Mouse (Mus musculus): ENCODE measurements at regions not wholly inside any gene's neighbourhood (a gene's known extent, or its start where the extent isn't known, plus 50 kb on each side); places are given as distances from the start of the nearest gene placed in this dataset.

GRCm38 (mm10) chr3:4971496-4971895, 779.1 kb upstream of the Gm8797 start:
- Histone ChIP-seq H3K4me1 (ENCODE audit: control insufficient read depth, insufficient read depth, low read length) (no peaks in the 10 kb centered on the region), H3K27me3 (replicated peaks; ENCODE audit: control insufficient read depth, insufficient read depth, low read length) (no peaks in the 10 kb centered on the region), H3K4me3 (ENCODE audit: insufficient read depth, low read depth, low read length) (no peak overlapping the region), H3K27ac (ENCODE audit: insufficient read depth, low read depth, low read length) (no peak overlapping the region), H3K36me3 (ENCODE audit: control insufficient read depth, insufficient read depth, low read length) (no peaks in the 10 kb centered on the region)
- DNase-seq, result no peak
- TF ChIP-seq POLR2A (IDR thresholded peaks at IDR 0.05; ENCODE audit: low read depth, low read length) (no peak), CTCF (conservative IDR thresholded peaks at IDR 0.05; ENCODE audit: insufficient read depth, insufficient read length, low read depth, low read length) (no peak)
- 78% methylated on average over 1 of the region's 1 CpGs for WGBS

- TF ChIP-seq CTCF (conservative IDR thresholded peaks at IDR 0.05; ENCODE audit: insufficient read depth, insufficient read length, low read depth, low read length) (no peak), POLR2A (IDR thresholded peaks at IDR 0.05; ENCODE audit: low read depth, low read length) (no peak)
Measured at GRCm38 (mm10) chr3:4973278-4973677, 777.3 kb upstream of the Gm8797 start.

GRCm38 (mm10) chr3:4973764-4974163, 776.8 kb upstream of the Gm8797 start:
- Histone ChIP-seq H3K4me3 (ENCODE audit: insufficient read depth, low read depth, low read length) (no peak overlapping the region), H3K36me3 (ENCODE audit: control insufficient read depth, insufficient read depth, low read length) (no peaks in the 10 kb centered on the region), H3K27me3 (replicated peaks; ENCODE audit: control insufficient read depth, insufficient read depth, low read length) (no peaks in the 10 kb centered on the region), H3K27ac (ENCODE audit: insufficient read depth, low read depth, low read length) (no peak overlapping the region), H3K4me1 (ENCODE audit: control insufficient read depth, insufficient read depth, low read length) (no peaks in the 10 kb centered on the region)
- WGBS, result 70% methylated on average over 2 of the region's 2 CpGs
- TF ChIP-seq CTCF (conservative IDR thresholded peaks at IDR 0.05; ENCODE audit: insufficient read depth, insufficient read length, low read depth, low read length), result no peak
- TF ChIP-seq POLR2A (IDR thresholded peaks at IDR 0.05; ENCODE audit: low read depth, low read length), result no peak
- no peak for DNase-seq

More at GRCm38 (mm10) chr3:4973278-4973677, 777.3 kb upstream of the Gm8797 start:
- H3K36me3 ChIP-seq (ENCODE audit: control insufficient read depth, insufficient read depth, low read length), result no peaks in the 10 kb centered on the region
- H3K4me3 ChIP-seq (ENCODE audit: insufficient read depth, low read depth, low read length), result no peak overlapping the region
- H3K27ac ChIP-seq (ENCODE audit: insufficient read depth, low read depth, low read length), result no peak overlapping the region
- no peaks in the 10 kb centered on the region for H3K27me3 ChIP-seq (replicated peaks; ENCODE audit: control insufficient read depth, insufficient read depth, low read length)
- DNase-seq, result no peak
- H3K4me1 ChIP-seq (ENCODE audit: control insufficient read depth, insufficient read depth, low read length), result no peaks in the 10 kb centered on the region
- WGBS, result 84% methylated on average over 3 of the region's 3 CpGs

- Histone ChIP-seq H3K4me3 (ENCODE audit: insufficient read depth, low read depth, low read length) (no peak overlapping the region), H3K27me3 (replicated peaks; ENCODE audit: control insufficient read depth, insufficient read depth, low read length) (no peaks in the 10 kb centered on the region), H3K4me1 (ENCODE audit: control insufficient read depth, insufficient read depth, low read length) (no peaks in the 10 kb centered on the region), H3K36me3 (ENCODE audit: control insufficient read depth, insufficient read depth, low read length) (no peaks in the 10 kb centered on the region), H3K27ac (ENCODE audit: insufficient read depth, low read depth, low read length) (no peak overlapping the region)
- WGBS, result 22% methylated on average over 1 of the region's 1 CpGs
- no peak for DNase-seq
- TF ChIP-seq CTCF (conservative IDR thresholded peaks at IDR 0.05; ENCODE audit: insufficient read depth, insufficient read length, low read depth, low read length) (no peak), POLR2A (IDR thresholded peaks at IDR 0.05; ENCODE audit: low read depth, low read length) (no peak)
Measured at GRCm38 (mm10) chr3:4974659-4975058, 775.9 kb upstream of the Gm8797 start.

GRCm38 (mm10) chr3:4976344-4976743, 774.3 kb upstream of the Gm8797 start:
- DNase-seq, result no peak
- no peak overlapping the region for H3K4me3 ChIP-seq (ENCODE audit: insufficient read depth, low read depth, low read length)
- H3K27me3 ChIP-seq (replicated peaks; ENCODE audit: control insufficient read depth, insufficient read depth, low read length), result no peaks in the 10 kb centered on the region
- no peak overlapping the region for H3K27ac ChIP-seq (ENCODE audit: insufficient read depth, low read depth, low read length)
- no peaks in the 10 kb centered on the region for H3K4me1 ChIP-seq (ENCODE audit: control insufficient read depth, insufficient read depth, low read length)
- H3K36me3 ChIP-seq (ENCODE audit: control insufficient read depth, insufficient read depth, low read length), result no peaks in the 10 kb centered on the region
- WGBS, result 72% methylated on average over 1 of the region's 1 CpGs
- TF ChIP-seq POLR2A (IDR thresholded peaks at IDR 0.05; ENCODE audit: low read depth, low read length), result no peak
- no peak for TF ChIP-seq CTCF (conservative IDR thresholded peaks at IDR 0.05; ENCODE audit: insufficient read depth, insufficient read length, low read depth, low read length)

GRCm38 (mm10) chr3:5017742-5018141, 732.9 kb upstream of the Gm8797 start:
- DNase-seq, result no peak
- H3K27me3 ChIP-seq (replicated peaks; ENCODE audit: control insufficient read depth, insufficient read depth, low read length), result no peaks in the 10 kb centered on the region
- H3K36me3 ChIP-seq (ENCODE audit: control insufficient read depth, insufficient read depth, low read length), result no peaks in the 10 kb centered on the region
- H3K27ac ChIP-seq (ENCODE audit: insufficient read depth, low read depth, low read length), result no peak overlapping the region
- H3K4me1 ChIP-seq (ENCODE audit: control insufficient read depth, insufficient read depth, low read length), result no peaks in the 10 kb centered on the region
- no peak overlapping the region for H3K4me3 ChIP-seq (ENCODE audit: insufficient read depth, low read depth, low read length)
- 69% methylated on average over 3 of the region's 3 CpGs for WGBS
- no peak for TF ChIP-seq CTCF (conservative IDR thresholded peaks at IDR 0.05; ENCODE audit: insufficient read depth, insufficient read length, low read depth, low read length)
- no peak for TF ChIP-seq POLR2A (IDR thresholded peaks at IDR 0.05; ENCODE audit: low read depth, low read length)

Data from kidney, adult 2 months (tissue).